Mouse (Mus musculus) central nervous system, embryonic 11.5 days (tissue): Measurements from ENCODE around the gene Cct5. TPM values are rescaled to one million over a fixed set of nuclear protein-coding genes. Genes with fewer than 3 reads are reported as not detected.

Source experiments
- polyA plus RNA-seq: library from polyadenylated mRNA; depleted of rRNA; stranded (reverse); fragments of >200 nt; gene quantifications from 2 replicates; pipeline ENCODE4 v1.2.3, GENCODE M21; 2012; rRNA removed

Gene Cct5
- polyA plus RNA-seq = 505 and 579 TPM in 2 replicates

GRCm38 (mm10) chr15:31601646-31602374, at the start of gene Cct5, which contains the start of gene Fam173b:
TSS of gene Cct5 (minus strand) at chr15:31601804.
TSS of gene Fam173b (plus strand) at chr15:31601852.

GRCm38 (mm10) chr15:31565184-31565583, 36.4 kb downstream of the Cct5 start, which contains the start of gene Cmbl:
TSS of gene Cmbl (plus strand) at chr15:31565389.

Other genes with a start within 250 kb of the Cct5 start
- 0.37 and 0.77 TPM in 2 replicates for gene Ankrd33b, start 234.1 kb downstream of the Cct5 start, polyA plus RNA-seq
- 1.3 and 1.7 TPM in 2 replicates for gene Ropn1l, start 148.1 kb downstream of the Cct5 start, polyA plus RNA-seq
- 38.4 and 46.2 TPM in 2 replicates for gene March6, start 70.8 kb downstream of the Cct5 start, polyA plus RNA-seq
- gene Cmbl, start 36.4 kb downstream of the Cct5 start, polyA plus RNA-seq = 1.5 and 2.1 TPM in 2 replicates
- gene Fam173b, start within 50 bp of the Cct5 start, polyA plus RNA-seq = 15.8 and 22.8 TPM in 2 replicates